Mouse (Mus musculus): ENCODE data around the gene Tomm34.

GRCm38 (mm10) chr2:164040949-164041348 is 30.0 kb downstream of the Tomm34 start:
- TF ChIP-seq CTCF (IDR thresholded peaks at IDR 0.05; ENCODE audit: borderline replicate concordance, insufficient read depth, low read depth, low read length), result no peak
- no peak for TF ChIP-seq POLR2A (IDR thresholded peaks at IDR 0.05; ENCODE audit: borderline replicate concordance, insufficient read depth, low read length)

All from cerebellum, adult 2 months (tissue).